Mouse (Mus musculus) cerebellum, postnatal 36 days (tissue): ENCODE measurements at regions not wholly inside any gene's neighbourhood (a gene's known extent, or its start where the extent isn't known, plus 50 kb on each side); places are given as distances from the start of the nearest gene placed in this dataset.
A peak's percentile ranks its signal among the peaks of the same experiment; 100 is the strongest.

Experiments used
- DNase-seq, 2 experiments: peaks; one replicate each; pipeline ENCODE4 v3.0.0; 2021 to 2022; ENCODE audit warnings: mixed read lengths in 2 of 2

DNA sequence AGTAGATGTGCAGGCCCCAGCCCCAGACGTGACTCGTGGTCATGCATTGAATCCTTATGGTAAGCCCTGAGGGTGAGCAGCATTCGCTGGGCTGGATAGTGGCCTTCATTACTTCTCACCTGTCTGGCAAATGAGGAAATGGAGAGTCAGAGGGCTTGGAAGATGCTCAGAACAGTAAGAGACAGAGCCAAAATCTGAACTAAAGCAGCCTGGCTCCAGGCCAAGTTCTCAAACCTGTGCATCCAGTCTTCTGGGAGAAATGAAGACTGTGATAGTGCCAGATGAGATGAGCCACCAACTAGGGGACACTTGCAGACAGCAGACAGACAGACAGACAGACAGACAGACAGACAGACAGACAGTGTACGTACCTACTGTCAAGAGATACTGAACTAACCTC lies 137.1 kb downstream of the Wscd1 start:
- peak; percentile 39 to 41 for DNase-seq

DNA sequence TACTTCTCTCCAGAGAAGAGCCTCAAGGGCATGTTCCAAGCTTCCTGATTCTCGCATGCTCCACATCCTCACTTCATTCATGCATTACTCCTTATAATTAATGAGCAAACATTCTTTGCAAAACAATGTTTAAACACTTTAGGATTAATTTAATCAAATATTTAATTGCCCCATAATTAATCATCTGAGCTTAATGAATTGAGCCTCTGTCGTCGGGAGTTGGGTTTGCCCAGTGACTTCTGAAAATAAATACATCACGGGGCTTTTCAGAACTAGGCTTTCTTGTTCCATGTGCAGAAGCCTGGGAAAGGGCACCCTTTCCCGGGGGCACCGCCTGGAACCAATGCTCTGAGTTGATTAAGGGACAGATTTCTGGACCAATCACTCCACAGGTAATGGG lies 135.1 kb downstream of the Wscd1 start:
- no peak for DNase-seq

DNA sequence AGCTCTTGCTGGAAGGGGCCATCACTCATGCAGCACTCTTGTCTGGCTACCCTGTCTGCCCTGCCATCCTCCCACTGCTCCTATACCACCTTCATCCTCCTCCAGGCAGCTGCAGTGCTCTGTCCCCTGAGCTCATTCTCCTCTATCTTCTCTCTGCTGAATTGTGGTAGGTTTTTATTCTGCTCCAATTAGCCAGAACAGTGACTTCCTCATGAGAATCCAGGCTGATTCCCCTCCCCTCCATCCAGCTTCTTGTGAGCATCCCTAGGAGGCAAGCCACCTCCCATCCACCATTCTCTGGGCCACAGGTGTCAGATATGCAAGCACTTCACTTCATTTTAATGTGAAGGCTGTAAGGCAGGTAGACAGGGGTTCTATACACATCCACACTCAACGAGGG lies 132.1 kb downstream of the Wscd1 start:
- no peak for DNase-seq

DNA sequence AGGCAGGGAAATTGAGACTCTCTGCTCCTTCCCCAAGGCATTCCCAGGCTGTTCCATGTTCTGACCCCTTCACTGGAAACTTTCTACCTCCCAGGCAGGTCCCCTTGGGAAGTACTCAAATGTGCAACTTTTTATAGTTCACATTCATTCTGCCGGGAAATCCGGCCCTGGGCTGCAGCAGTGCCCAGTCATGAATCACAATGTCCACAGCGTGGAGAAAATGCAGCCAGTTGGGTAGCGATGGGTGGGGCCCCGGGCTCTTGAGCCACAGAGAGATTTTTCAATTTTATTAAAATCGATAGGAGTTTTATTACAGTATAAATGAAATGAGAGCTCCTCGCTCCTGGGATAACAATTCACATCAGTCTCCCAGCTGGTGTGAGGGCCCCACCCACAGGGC lies 121.6 kb downstream of the Wscd1 start:
- no peak for DNase-seq

DNA sequence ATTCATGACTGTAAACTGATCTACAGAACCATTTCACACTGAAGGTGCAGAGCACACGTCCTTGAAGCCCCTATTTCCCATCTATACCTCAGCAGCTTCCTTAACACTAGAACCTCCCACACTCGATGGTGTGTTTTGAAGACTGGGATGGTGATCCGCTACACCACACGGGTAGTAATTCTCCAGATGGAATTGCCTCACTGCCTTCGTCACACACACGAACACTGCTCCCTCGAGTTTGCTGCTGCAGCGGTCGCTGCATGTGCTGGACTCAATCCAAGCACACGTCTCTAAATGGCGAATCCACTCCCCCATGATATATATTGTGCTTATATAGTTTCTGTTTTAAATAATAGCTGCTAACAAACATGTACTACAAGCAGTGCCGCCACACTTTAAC lies 117.0 kb downstream of the Wscd1 start:
- no peak for DNase-seq

DNA sequence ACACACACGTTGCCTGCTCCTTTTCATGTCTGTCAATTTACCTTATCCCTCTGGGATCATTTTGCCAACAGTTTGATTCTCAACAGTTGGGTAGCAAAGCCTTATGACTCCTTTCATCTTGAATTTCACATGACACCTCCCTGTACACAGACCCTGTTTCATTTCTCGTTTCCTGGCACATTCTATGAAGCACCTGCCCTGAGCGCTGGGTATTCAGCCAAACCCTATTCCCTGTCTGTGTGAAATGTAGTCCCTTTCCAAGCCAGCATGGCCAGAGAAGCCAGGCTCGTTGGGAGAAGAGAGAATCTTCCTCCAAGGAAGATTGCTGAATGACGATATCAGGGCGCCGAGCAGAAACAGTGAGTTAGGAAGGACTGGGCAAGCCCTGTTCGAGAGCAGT lies 108.2 kb downstream of the Wscd1 start:
- peak in 1 of 2 experiments; percentile 10 for DNase-seq

DNA sequence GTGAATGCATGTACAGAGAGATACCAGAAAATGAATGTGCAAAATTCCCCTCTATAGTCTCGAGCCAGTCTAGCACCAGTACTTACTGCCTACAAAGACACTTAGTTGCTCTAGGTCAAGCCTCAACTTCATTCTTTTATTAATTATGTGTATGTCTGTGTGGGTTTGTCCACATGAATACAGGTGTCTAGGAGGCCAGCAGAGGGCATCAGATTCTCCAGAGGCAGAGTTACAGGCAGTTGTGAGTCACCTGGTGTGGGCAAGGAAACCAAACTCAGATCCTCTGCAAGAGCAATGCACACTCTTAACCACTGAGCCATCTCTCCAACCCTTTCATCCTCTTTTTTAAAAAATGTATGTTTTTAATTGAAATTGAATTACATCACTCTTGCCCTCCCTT lies 105.8 kb downstream of the Wscd1 start:
- DNase-seq, result no peak

DNA sequence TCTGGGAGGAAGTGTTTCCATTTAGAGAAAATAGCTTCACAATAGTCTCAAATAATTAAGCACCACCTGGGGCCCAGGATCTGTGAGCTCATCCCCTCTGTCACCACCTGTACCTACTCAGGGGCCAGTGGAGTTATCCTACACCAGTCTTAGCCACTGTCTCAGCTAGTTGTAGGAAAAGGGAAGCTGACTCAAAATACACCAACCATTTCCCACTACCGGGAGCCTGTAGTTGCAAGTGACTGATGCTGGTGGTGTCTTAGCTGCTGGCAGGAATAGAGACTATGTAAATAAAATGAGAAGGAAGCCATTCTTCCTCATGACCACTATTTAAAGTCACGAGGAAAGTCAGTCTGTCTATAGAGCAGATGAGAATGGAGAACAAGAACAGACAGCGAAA lies 105.3 kb downstream of the Wscd1 start:
- DNase-seq, result no peak

DNA sequence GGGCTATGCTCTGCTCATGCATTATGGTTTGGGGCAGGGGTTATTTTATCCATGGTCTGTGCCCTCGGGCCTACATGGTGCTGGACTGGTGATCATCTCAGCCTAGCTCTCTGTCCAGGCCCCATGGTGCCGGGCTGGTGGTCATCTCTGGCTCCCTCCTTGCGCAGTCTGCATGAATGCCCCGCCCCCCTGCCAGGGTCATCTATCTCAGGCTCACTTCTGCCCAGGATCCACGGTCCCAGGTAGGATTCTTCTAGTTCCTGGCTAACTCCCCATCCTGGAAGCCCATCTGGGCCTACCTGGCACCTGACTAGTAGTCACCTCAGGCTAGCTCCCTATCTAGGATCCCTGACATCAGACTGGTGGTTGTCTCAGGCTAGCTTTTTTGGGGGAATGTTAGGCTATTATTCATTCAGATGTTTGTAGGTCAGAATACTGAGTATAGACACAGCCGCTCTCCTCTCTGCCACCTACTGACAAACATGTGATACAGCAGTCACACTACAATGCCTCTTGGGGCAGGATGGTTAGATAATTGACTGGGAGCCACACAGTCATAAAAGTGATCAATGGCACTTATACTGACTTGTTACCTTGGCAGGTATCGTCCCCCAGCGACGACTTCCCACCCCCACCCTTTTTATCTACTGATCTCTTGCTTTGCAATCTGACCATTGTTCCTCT lies 98.1 kb downstream of the Wscd1 start:
- peak; percentile 16 to 24 for DNase-seq

DNA sequence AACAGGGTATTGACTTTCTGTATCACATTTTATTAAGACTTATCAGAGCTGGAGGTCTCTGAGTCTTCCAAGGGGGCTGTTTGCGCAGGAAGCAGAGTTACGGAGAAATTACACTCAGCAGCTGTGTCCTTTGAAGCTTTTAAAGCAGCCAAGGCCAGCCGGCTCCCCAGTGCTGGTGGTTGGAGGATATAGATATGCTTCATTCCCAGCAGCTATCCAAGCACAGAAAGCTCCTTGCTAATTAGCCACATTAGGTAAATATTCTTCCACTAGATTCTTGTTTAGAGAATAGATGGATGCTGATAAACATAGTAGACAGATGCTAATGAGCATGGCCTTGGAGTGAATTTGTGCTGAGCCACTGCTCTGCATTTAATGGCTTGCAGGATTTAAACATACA lies 96.8 kb downstream of the Wscd1 start:
- no peak for DNase-seq

DNA sequence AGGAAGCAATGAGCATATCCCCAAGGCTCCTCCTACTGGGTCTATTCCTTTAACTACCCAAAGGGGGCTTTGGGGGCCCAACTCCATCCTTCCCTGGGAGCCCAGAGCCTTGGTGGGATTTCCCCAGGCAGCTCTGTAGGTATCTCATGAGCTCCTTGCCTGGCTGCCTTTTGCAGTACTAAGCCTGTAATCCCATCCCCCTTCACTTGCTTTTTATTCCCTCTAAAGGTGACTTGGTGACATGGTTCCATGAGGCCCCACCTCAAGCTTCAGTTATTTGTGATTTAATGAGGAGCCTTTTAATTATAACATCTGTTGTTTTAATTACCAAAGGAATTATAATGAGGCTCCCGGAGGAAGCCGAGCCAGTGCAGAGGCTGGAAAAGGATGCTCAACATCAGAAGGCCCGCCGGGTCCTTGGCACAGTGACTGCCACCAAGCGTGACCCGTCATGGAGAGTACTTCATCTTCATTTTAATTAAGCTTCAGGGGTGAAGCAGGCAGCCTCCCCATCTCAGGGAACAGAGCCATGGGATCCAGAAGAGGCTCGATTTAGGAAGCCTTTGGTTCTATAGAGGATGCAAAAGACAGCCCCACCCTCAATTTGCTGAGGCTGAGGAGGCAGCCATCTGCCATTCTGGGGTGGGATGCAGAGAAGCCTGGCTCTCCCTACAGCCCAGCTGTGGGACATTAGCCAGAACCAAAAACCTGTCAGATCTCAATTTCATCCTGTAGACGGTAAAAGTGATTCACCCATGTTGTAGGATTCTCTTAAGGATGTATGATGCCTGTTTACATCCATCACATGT lies 91.1 kb downstream of the Wscd1 start:
- DNase-seq, result no peak
